Mouse (Mus musculus) B cell, adult 2 months (primary cell): ENCODE data around the gene Hsd17b2.
"Not testable (repeated sequence)": the region's sequence is repeated elsewhere in the genome, so short reads cannot be mapped to it uniquely, and the experiment has no call there.

Experiments
- DNase-seq, 2 experiments: peaks; one replicate each; pipeline ENCODE4 v3.0.0; 2022

Gene Hsd17b2

GRCm38 (mm10) chr8:117715896-117716295 is 14.2 kb downstream of the Hsd17b2 start:
- DNase-seq, result no peak

- no peak for DNase-seq
Measured at GRCm38 (mm10) chr8:117718152-117718860, 16.6 kb downstream of the Hsd17b2 start.

- DNase-seq, result no peak
Measured at GRCm38 (mm10) chr8:117726467-117726866, 24.8 kb downstream of the Hsd17b2 start.

GRCm38 (mm10) chr8:117727561-117727960 is 25.9 kb downstream of the Hsd17b2 start:
- DNase-seq, result peak; percentile 15 to 22

- no peak for DNase-seq
Measured at GRCm38 (mm10) chr8:117728234-117728633, 26.5 kb downstream of the Hsd17b2 start.

GRCm38 (mm10) chr8:117730980-117731379 is 29.3 kb downstream of the Hsd17b2 start:
- DNase-seq, result no peak

- DNase-seq, result no peak
Measured at GRCm38 (mm10) chr8:117736657-117737175, 35.0 kb downstream of the Hsd17b2 start.

- not testable (repeated sequence) for DNase-seq
Measured at GRCm38 (mm10) chr8:117738206-117738605, 36.5 kb downstream of the Hsd17b2 start.

GRCm38 (mm10) chr8:117740387-117740998 is 38.8 kb downstream of the Hsd17b2 start:
- DNase-seq, result no peak

GRCm38 (mm10) chr8:117742431-117743012 is 40.8 kb downstream of the Hsd17b2 start:
- no peak for DNase-seq

GRCm38 (mm10) chr8:117746651-117747050 is 44.9 kb downstream of the Hsd17b2 start:
- DNase-seq, result no peak

- DNase-seq, result no peak
Measured at GRCm38 (mm10) chr8:117747428-117747827, 45.7 kb downstream of the Hsd17b2 start.

GRCm38 (mm10) chr8:117747886-117748730 is 46.4 kb downstream of the Hsd17b2 start:
- DNase-seq, result no peak

- no peak for DNase-seq
Measured at GRCm38 (mm10) chr8:117749436-117749835, 47.7 kb downstream of the Hsd17b2 start.

- DNase-seq, result no peak
Measured at GRCm38 (mm10) chr8:117757900-117758299, 56.2 kb downstream of the Hsd17b2 start.

GRCm38 (mm10) chr8:117762776-117763175 is 61.1 kb downstream of the Hsd17b2 start:
- DNase-seq, result no peak

- no peak for DNase-seq
Measured at GRCm38 (mm10) chr8:117764625-117765024, 62.9 kb downstream of the Hsd17b2 start.

GRCm38 (mm10) chr8:117765947-117766346 is 64.2 kb downstream of the Hsd17b2 start:
- DNase-seq, result no peak

GRCm38 (mm10) chr8:117768971-117769370 is 67.3 kb downstream of the Hsd17b2 start:
- DNase-seq, result no peak

- no peak for DNase-seq
Measured at GRCm38 (mm10) chr8:117771115-117771836, 69.6 kb downstream of the Hsd17b2 start.

- peak; percentile 33 to 39 for DNase-seq
Measured at GRCm38 (mm10) chr8:117772126-117772525, 70.4 kb downstream of the Hsd17b2 start.

GRCm38 (mm10) chr8:117772597-117772996 is 70.9 kb downstream of the Hsd17b2 start:
- DNase-seq, result peak in 1 of 2 experiments; percentile 26
